Mouse (Mus musculus) right cerebral cortex, adult 2 months (tissue): ENCODE data around the gene Hsbp1.

Experiments
- DNase-seq, 2 experiments: peaks; one replicate each; pipeline ENCODE4 v3.0.0; 2021 to 2022; ENCODE audit warnings: low spot score in 2 of 2

Hsbp1 gene

DNA sequence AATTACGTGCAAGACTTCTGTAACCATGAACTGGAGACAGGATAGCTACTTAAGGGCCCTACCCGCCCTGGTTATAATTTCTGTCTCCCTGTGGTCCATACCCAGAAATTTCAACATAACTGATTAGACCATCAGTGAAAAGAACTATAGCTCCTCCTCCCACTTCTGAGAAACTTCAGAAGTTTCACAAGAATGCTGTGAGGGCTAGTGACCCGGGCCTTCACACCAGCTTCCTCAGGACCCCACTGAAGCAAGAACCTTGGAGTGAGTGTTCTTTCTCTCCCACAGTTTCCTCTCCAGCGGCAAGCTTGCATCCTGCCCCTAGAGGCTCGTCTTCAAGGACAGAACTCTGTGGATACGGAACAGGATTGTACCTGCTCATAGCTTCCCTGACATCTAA lies 41.6 kb downstream of the Hsbp1 start:
- no peak for DNase-seq

DNA sequence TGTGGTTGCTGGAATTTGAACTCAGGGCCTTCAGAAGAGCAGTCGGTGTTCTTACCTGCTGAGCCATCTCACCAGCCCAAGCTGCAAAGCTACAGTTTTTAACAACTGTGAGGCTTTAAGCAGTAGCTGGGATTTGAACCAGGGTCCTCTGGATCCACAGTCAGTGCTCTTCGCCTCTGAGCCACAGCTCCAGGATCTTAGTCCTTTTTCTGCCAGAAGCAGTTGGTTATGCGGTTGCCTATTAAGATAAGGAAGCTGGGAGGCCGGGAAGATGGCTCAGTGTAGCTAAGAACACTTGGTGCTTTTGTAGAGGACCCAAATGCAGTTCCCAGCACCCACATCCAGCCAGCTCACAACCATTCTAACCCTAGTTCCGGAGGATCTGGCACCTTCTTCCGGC lies 42.7 kb downstream of the Hsbp1 start:
- DNase-seq = no peak

- no peak for DNase-seq
Measured at GRCm38 (mm10) chr8:119394097-119394496, 49.8 kb downstream of the Hsbp1 start.

- DNase-seq = peak; percentile 89 to 93
Measured at GRCm38 (mm10) chr8:119394524-119395026, 50.3 kb downstream of the Hsbp1 start, which contains the start of gene Mlycd. TSS of gene Mlycd (plus strand) at chr8:119394878.

DNA sequence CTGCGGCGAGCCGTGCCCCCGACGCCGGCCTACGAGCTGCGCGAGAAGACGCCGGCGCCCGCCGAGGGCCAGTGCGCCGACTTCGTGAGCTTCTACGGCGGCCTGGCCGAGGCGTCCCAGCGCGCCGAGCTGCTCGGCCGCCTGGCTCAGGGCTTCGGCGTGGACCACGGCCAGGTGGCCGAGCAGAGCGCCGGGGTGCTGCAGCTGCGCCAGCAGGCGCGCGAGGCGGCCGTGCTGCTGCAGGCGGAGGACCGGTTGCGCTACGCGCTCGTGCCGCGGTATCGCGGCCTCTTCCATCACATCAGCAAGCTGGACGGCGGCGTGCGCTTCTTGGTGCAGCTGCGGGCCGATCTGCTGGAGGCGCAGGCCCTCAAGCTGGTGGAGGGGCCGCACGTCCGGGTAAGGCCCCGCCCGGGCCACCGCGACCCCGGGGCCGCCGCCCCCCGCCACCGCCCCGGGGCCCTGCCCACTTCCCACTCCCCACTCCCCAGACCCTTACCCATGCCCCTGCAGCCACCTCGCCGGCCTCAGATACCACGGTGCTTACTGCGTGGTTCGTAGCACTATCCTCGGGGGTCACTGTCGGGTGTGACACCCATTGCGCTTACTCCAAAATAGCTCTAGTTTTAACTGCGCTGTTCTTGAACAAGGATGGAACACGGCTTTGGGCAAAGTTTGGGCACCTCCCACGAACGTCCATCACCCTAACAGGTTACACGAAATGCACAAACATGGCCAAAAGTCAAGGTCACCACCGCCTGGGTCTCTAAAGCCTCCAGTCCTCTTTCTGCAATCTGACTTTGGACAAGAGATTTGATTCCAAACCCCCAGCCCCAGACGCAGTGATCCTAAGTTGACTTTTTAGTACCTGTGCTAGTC lies 51.0 kb downstream of the Hsbp1 start:
- no peak for DNase-seq
